Mouse (Mus musculus) fat pad, adult 2 months (tissue): ENCODE measurements around the gene Abhd16b.

Experiments used
- DNase-seq: peaks from one replicate; pipeline ENCODE4 v3.0.0-alpha.2; 2011; ENCODE audit warnings: low read depth, low spot score; ENCODE audit errors: extremely low read depth

Gene Abhd16b

GRCm38 (mm10) chr2:181536410-181536809 is 43.4 kb downstream of the Abhd16b start:
- peak; percentile 65 for DNase-seq

GRCm38 (mm10) chr2:181537444-181538047 is 44.5 kb downstream of the Abhd16b start:
- no peak for DNase-seq

GRCm38 (mm10) chr2:181541761-181542380 is 48.9 kb downstream of the Abhd16b start:
- no peak for DNase-seq
